Mouse (Mus musculus): ENCODE results near the gene Tmem60.

The Tmem60 gene

DNA sequence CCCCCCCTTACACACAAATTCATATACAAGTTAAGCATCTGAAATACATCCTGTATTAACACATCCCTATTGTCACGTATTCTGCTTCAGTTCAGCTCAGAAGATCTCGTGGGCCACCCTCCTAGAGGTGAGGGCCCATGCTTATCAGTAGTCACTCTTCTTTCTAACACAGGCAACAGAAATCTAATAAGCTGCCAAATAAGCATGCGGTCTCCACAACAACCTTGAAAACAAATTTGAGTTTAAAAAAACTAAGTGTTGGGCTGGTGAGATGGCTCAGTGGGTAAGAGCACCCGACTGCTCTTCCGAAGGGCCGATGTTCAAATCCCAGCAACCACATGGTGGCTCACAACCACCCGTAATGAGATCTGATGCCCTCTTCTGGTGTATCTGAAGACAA is 24.2 kb downstream of the Tmem60 start:
- DNase-seq (ENCODE audit: low spot score) = no peak

DNA sequence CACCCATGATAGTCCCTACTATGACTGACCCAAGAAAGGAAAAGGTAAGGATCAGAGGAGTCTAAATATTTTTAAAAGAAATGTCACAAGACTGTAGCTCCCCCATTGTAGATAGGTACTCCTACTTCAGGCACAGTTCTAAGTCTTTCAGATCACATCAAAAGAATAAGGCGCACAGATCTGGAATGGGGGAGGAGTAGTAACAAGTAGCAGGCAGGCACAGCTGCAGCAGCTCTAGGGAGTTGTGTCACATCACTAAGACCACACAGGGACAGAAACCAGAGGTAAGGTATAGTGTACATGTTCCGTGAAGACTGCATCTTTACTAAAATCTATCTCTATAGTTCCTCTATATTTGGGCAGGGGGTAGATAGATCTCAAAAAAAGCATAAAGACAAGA is 29.8 kb downstream of the Tmem60 start:
- DNase-seq (ENCODE audit: low spot score) = no peak

GRCm38 (mm10) chr5:20913372-20914275 is 31.6 kb downstream of the Tmem60 start:
- DNase-seq (ENCODE audit: low spot score) = no peak

- DNase-seq (ENCODE audit: low spot score) = no peak
These were observed 37.0 kb downstream of the Tmem60 start for GRCm38 (mm10) chr5:20918967-20919366.

DNA sequence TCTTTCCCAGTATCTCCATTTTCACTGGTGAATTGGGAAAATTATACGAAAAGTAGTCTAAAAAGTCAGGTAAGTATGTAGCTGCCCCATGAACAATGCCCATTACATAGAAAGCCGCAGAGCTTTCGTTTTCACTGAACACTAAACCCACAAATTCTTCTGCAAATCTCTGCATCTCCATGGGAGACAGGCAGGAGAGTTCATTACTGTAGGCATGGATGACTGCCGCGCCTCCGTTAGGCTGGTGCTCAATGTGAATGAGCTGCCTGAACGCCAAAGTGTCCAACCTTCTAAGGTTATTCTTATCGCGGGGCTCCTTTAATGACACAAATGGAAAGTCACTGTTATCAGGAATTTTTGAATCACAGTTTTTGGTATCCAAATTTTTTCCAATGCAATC is 37.6 kb downstream of the Tmem60 start:
- DNase-seq (ENCODE audit: low spot score) = no peak

GRCm38 (mm10) chr5:20924608-20925007 is 42.6 kb downstream of the Tmem60 start:
- DNase-seq (ENCODE audit: low spot score) = no peak

GRCm38 (mm10) chr5:20925451-20925850 is 43.5 kb downstream of the Tmem60 start:
- DNase-seq (ENCODE audit: low spot score) = no peak

DNA sequence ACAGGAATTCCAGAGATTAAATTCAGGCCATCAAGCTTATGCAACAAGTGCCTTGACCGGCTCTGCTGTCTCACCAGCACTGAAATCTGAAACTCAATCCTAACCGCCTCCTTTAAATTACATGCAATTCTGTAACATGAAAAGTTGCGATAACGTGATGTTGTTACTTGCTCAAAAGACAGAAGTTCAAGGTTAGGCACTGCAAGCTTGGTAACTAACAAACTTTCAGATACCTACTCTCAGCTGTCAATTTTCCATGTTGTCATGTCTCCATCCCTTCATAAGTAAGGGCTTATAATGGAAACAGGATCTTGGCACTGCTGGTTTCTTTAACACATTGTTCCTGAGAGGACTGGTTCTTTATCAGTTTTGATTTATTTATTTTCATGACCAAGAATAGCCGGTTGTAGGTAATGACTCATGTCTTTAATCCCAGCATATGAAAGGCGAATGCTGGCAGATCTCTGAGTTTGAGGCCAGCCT is 47.7 kb downstream of the Tmem60 start:
- no peak for DNase-seq (ENCODE audit: low spot score)

DNA sequence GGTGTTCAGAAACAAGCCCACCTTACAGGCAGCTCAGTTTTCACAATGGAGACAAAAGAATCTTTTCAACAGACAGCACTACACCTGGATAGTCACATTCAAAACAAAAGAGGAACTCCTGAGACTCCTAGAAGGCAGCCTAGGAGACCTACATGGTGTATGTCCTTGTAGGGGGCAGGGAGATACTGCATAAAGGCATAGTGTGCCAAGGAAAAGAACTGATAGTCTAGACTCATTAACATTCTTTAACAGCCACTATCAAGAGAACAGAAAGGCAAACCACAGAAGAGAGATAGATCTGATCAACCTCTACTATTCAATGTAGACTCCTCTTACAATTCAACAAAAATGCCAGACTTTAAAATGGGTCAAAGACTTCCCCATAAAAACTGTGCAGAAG is 48.4 kb downstream of the Tmem60 start:
- no peak for DNase-seq (ENCODE audit: low spot score)

- no peak for DNase-seq (ENCODE audit: low spot score)
These were observed 49.3 kb downstream of the Tmem60 start for GRCm38 (mm10) chr5:20931300-20931699.

GRCm38 (mm10) chr5:20932585-20932984 is 50.6 kb downstream of the Tmem60 start:
- DNase-seq (ENCODE audit: low spot score) = no peak

DNA sequence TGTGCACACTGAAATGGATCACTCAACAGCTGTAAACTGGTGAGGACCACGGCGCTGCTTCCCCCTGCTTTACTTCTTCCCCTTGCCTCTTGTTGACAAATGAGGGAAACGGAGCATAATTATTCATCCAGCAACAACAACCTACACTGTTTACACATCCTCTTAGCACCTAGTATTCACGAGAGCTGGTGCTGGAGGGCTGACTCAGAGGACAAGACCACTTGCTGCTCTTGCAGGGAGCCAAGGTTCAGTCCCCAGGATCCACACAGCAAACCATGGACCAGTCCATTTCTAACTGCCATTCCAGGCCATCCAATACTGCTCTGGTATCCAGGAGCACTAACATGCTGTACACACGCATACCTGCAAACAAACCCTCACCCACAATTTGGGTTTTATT is 53.9 kb downstream of the Tmem60 start:
- no peak for DNase-seq (ENCODE audit: low spot score)
